Mouse (Mus musculus) adrenal gland, postnatal 36 days (tissue): ENCODE measurements around the gene Borcs8. TPM values are rescaled to one million over a fixed set of nuclear protein-coding genes. Genes with fewer than 3 reads are reported as not detected.

Source experiments
- DNase-seq, 2 experiments: peaks; one replicate each; pipeline ENCODE4 v3.0.0; 2021; ENCODE audit warnings: mixed read lengths in 1 of 2
- microRNA-seq: library from miRNA; unstranded; fragments of <30 nt; microRNA quantifications from one replicate; pipeline ENCODE4 v1.2.0, GENCODE M21; 2021
- total RNA-seq, 2 experiments: library from RNA; stranded (reverse); gene quantifications; 2 replicates each; pipeline ENCODE4 v1.2.3; 2021

The Borcs8 gene
- total RNA-seq, 2 experiments from 2014 or later, result 52.5 to 55.0 TPM

DNA sequence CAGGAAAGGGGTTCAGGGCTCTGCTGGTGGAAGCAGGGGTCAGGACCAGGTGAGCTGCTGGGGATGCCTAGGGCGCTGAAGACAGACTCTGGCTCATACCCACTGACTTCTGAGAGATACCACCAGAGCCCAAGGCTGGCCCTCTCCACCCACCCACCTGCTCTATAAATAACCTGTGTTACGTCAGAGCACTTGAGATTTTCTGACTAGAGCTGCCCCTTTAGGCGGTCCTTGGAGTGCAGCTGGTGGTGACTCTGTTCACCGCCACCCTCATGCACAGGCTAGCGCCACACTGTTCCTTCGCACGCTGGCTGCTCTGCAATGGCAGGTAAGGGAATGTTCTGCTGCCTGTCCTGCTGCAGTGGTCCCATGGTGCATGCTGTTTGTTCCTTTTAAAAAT lies 34.8 kb downstream of the Borcs8 start:
- DNase-seq, result no peak

DNA sequence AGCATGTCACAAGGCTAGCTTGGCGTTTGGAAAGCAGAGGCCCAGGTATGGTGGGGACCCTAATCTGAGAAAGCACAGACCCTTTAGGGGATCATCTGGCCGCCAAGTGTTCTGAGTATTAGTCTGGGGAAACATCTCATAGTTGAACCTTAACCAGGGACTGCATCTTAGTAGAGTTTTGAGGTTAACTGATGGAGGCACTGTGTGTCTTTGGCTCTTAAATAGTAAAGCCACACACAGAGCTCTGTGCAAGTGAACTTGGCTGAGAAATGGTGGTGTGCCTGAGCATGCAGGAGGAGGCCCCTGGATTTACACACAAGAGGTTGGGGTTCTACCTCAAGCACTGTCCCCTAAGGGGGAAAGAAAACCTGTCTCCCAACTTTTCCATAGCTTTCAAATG lies 38.9 kb downstream of the Borcs8 start:
- DNase-seq, result no peak

DNA sequence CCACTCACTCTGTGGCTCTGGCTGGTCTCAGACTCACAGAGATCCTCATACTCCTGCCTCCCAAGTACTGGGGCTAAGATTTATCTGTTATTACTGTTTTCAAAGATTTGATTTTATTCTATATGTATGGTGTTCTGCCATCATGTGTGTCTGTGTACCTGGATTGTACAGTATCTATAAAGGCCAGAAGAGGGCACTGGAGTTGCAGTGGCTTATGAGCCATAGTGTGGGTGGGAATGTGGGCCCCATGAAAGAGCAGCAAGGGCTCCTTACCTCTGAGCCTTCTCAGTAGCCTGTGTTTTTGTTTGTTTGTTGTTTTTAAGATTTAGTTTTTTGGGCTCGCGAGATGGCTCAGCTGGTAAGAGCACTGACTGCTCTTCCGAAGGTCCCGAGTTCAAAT lies 39.8 kb downstream of the Borcs8 start:
- DNase-seq, result no peak

- DNase-seq, result no peak
Measured at GRCm38 (mm10) chr8:70181212-70181902, 42.1 kb downstream of the Borcs8 start.

DNA sequence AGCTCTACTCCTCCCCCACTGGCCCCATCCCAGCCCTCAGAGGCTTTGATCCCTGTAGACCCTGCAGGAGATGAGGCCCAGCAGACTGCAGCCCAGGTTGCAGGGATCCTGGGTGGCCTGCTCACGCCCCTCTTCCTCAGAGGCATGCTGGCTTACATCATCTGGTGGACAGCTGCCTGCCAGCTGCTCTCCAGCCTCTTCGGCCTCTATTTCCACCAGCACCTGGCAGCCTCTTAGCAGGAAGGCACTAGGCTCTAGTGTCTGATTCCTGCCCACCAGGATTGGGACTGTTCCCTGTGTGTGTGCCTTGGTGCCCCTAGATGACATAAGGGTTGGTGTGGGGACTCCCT lies 42.6 kb downstream of the Borcs8 start:
- no peak for DNase-seq

- DNase-seq, result peak in 1 of 2 experiments; percentile 29
Measured at GRCm38 (mm10) chr8:70183194-70183593, 43.9 kb downstream of the Borcs8 start.

- DNase-seq, result peak in 1 of 2 experiments; percentile 47
Measured at GRCm38 (mm10) chr8:70188707-70189106, 49.4 kb downstream of the Borcs8 start.

GRCm38 (mm10) chr8:70193238-70193637 lies 53.9 kb downstream of the Borcs8 start:
- DNase-seq, result no peak

- peak in 1 of 2 experiments; percentile 53 for DNase-seq
Measured at GRCm38 (mm10) chr8:70194191-70194590, 54.9 kb downstream of the Borcs8 start.

GRCm38 (mm10) chr8:70195762-70196161 lies 56.5 kb downstream of the Borcs8 start:
- no peak for DNase-seq

Small RNAs within 50 kb of the gene (microRNA-seq; reads per million reads assigned to microRNA genes)
- not detected for gene Mir7066

Other genes with a start within 250 kb of the Borcs8 start
- under 1 TPM; 0.53 to 0.56 TPM for gene Tssk6, start 237.3 kb upstream of the Borcs8 start, total RNA-seq
- 100 to 1,000 TPM; 166 to 176 TPM for gene Ndufa13, start 236.9 kb upstream of the Borcs8 start, total RNA-seq
- gene Yjefn3, start 236.8 kb upstream of the Borcs8 start, total RNA-seq, result 1 to 10 TPM; 1.9 to 2.7 TPM
- 10 to 100 TPM; 93.2 to 94.3 TPM for gene Gatad2a, start 143.1 kb upstream of the Borcs8 start, total RNA-seq
- gene Mau2, start 96.8 kb upstream of the Borcs8 start, total RNA-seq, result 10 to 100 TPM; 56.7 to 63.4 TPM
- gene Sugp1, start 96.7 kb upstream of the Borcs8 start, total RNA-seq, result 10 to 100 TPM; 30.9 to 31.5 TPM
- gene Tm6sf2, start 66.6 kb upstream of the Borcs8 start, total RNA-seq, result 1 to 10 TPM in 1 of 2 experiments, under 1 TPM in 1; 0.56 to 1.1 TPM
- gene Hapln4, start 56.0 kb upstream of the Borcs8 start, total RNA-seq, result under 1 TPM; 0.33 to 0.50 TPM
- under 1 TPM; 0.23 to 0.46 TPM for gene Ncan, start 18.6 kb upstream of the Borcs8 start, total RNA-seq
- 10 to 100 TPM; 17.7 to 21.5 TPM for gene Nr2c2ap, start 8.2 kb upstream of the Borcs8 start, total RNA-seq
- 10 to 100 TPM; 15.2 to 17.1 TPM for gene Rfxank, start 345 bp upstream of the Borcs8 start, total RNA-seq
- under 1 TPM; 0.46 to 0.49 TPM for gene Mef2b, start 212 bp downstream of the Borcs8 start, total RNA-seq
- gene Tmem161a, start 32.9 kb downstream of the Borcs8 start, total RNA-seq, result 10 to 100 TPM; 70.2 to 74.5 TPM
- 10 to 100 TPM; 28.5 to 44.0 TPM for gene Slc25a42, start 72.8 kb downstream of the Borcs8 start, total RNA-seq
- 10 to 100 TPM; 24.0 to 34.1 TPM for gene Sugp2, start 94.7 kb downstream of the Borcs8 start, total RNA-seq
- gene Armc6, start 95.0 kb downstream of the Borcs8 start, total RNA-seq, result 10 to 100 TPM; 10.7 to 13.6 TPM
- 10 to 100 TPM; 16.7 to 20.9 TPM for gene Homer3, start 143.3 kb downstream of the Borcs8 start, total RNA-seq
- 10 to 100 TPM; 69.9 to 72.0 TPM for gene Ddx49, start 163.0 kb downstream of the Borcs8 start, total RNA-seq
- gene Cope, start 163.0 kb downstream of the Borcs8 start, total RNA-seq, result 100 to 1,000 TPM; 194 to 215 TPM
- 1 to 10 TPM; 1.8 to 2.2 TPM for gene Cers1, start 176.3 kb downstream of the Borcs8 start, total RNA-seq
- gene Gdf1, start 190.3 kb downstream of the Borcs8 start, total RNA-seq, result under 1 TPM in 1 of 2 experiments, not detected in 1; 0.30 TPM
- gene Upf1, start 213.8 kb downstream of the Borcs8 start, total RNA-seq, result 10 to 100 TPM; 62.2 to 67.6 TPM
- not detected for gene Comp, start 234.1 kb downstream of the Borcs8 start, total RNA-seq